Mouse (Mus musculus): Measurements from ENCODE around the gene Megf11.

- TF ChIP-seq MAX (IDR thresholded peaks at IDR 0.05; ENCODE audit: low read depth), result no peak
- TF ChIP-seq POLR2A (IDR thresholded peaks at IDR 0.05; ENCODE audit: insufficient read length, low read depth), result no peak
- TF ChIP-seq E2F4 (IDR thresholded peaks at IDR 0.05; ENCODE audit: insufficient read depth), result no peak
- TF ChIP-seq CEBPB (IDR thresholded peaks at IDR 0.05; ENCODE audit: insufficient read depth, poor library complexity, severe bottlenecking), result no peak
- no peak for TF ChIP-seq MYOG (IDR thresholded peaks at IDR 0.05; ENCODE audit: control insufficient read depth in 1 of 3, insufficient read depth in 1 of 3, insufficient read length in 2 of 3, low read depth in 2 of 3)
- no peak for TF ChIP-seq USF1 (IDR thresholded peaks at IDR 0.05; ENCODE audit: low read depth)
- no peak for TF ChIP-seq TCF12 (IDR thresholded peaks at IDR 0.05; ENCODE audit: insufficient read depth, poor library complexity, severe bottlenecking)
- no peak for TF ChIP-seq POLR2AphosphoS2 (IDR thresholded peaks at IDR 0.05; ENCODE audit: insufficient read length, low read depth)
- no peak for TF ChIP-seq MYOD1 (IDR thresholded peaks at IDR 0.05; ENCODE audit: control insufficient read depth in 1 of 3, insufficient read length in 2 of 3, low read depth in 2 of 3)
- no peak for TF ChIP-seq SRF (IDR thresholded peaks at IDR 0.05; ENCODE audit: control insufficient read depth, insufficient read length, low read depth)
Measured at GRCm38 (mm10) chr9:64471336-64471735, 85.9 kb downstream of the Megf11 start.

All from myocyte (in vitro differentiated cells).